Mouse (Mus musculus) left cerebral cortex, adult 2 months (tissue): Measurements from ENCODE around the gene Gm5901. TPM values are rescaled to one million over a fixed set of nuclear protein-coding genes. Genes with fewer than 3 reads are reported as not detected.
"Not testable (repeated sequence)": the region's sequence is repeated elsewhere in the genome, so short reads cannot be mapped to it uniquely, and the experiment has no call there.

ENCODE experiments used
- DNase-seq, 2 experiments: peaks; one replicate each; pipeline ENCODE4 v3.0.0; 2021 to 2022; ENCODE audit warnings: low spot score in 2 of 2, mixed read lengths in 1 of 2; ENCODE audit errors: extremely low spot score in 1 of 2
- H3K27ac ChIP-seq: fragments of 200-600 bp; 2 replicates; pipeline ENCODE4 v1.8.1; 2022
- H3K4me3 ChIP-seq: fragments of 200-600 bp; 2 replicates; pipeline ENCODE4 v1.8.1; 2022
- CTCF ChIP-seq: fragments of 200-600 bp; IDR thresholded peaks from 2 replicates; pipeline ENCODE4 v1.8.1; 2022; ENCODE audit warnings: antibody characterized with exemption, mild to moderate bottlenecking, moderate library complexity
- intact Hi-C: fragments of 180-260 bp; cut with DNase I; formaldehyde crosslinking; loops from one replicate; pipeline ENCODE4 v1.15.1; 2025
- long read RNA-seq, 2 experiments: library from polyadenylated mRNA; stranded (forward); transcript quantifications; one replicate each; pipeline ENCODE4 v2.0.0; 2021; ENCODE audit warnings: borderline mapping rate in 2 of 2
- total RNA-seq, 2 experiments: library from RNA; stranded (reverse); gene quantifications; 2 replicates each; pipeline ENCODE4 v1.2.3; 2021

Gene Gm5901
- not detected for total RNA-seq
- long read RNA-seq, experiment 1, result 0 reads
- long read RNA-seq, experiment 2, result 0 reads

- H3K4me3 ChIP-seq, result no peak within 1 kb of the TSS
- intact Hi-C loops, result no loop called here
- TF ChIP-seq CTCF, result no peak
- no peak for DNase-seq
- no peak within 1 kb of the TSS for H3K27ac ChIP-seq
Measured at GRCm38 (mm10) chr7:105374866-105375265, at the start of gene Gm5901. Gene Gm5901 (plus strand): TSS chr7:105375038.

- no peak; the same call in 1 of the 2 replicates for TF ChIP-seq CTCF
- no peak for DNase-seq
- intact Hi-C loops, result no loop called here
- H3K4me3 ChIP-seq, result no peak overlapping the region
- no peak overlapping the region for H3K27ac ChIP-seq
Measured at GRCm38 (mm10) chr7:105325302-105325701, 49.5 kb upstream of the Gm5901 start.

GRCm38 (mm10) chr7:105334004-105334403 is 40.8 kb upstream of the Gm5901 start, which contains the start of gene Olfr690:
Gene Olfr690 (minus strand): TSS chr7:105334104.
- no peak for TF ChIP-seq CTCF
- H3K4me3 ChIP-seq, result no peak within 1 kb of the TSS
- DNase-seq, result no peak
- intact Hi-C loops, result no loop called here
- H3K27ac ChIP-seq, result no peak within 1 kb of the TSS

GRCm38 (mm10) chr7:105342170-105342569 is 32.7 kb upstream of the Gm5901 start, which contains the start of gene Olfr691:
Gene Olfr691 (minus strand): TSS chr7:105342270.
- intact Hi-C loops, result no loop called here
- TF ChIP-seq CTCF, result no peak
- no peak within 1 kb of the TSS for H3K27ac ChIP-seq
- H3K4me3 ChIP-seq, result no peak within 1 kb of the TSS
- no peak for DNase-seq

GRCm38 (mm10) chr7:105342752-105343151 is 32.1 kb upstream of the Gm5901 start:
- intact Hi-C loops, result no loop called here
- Histone ChIP-seq H3K4me3 (no peak overlapping the region), H3K27ac (no peak overlapping the region)
- TF ChIP-seq CTCF, result no peak
- no peak for DNase-seq

GRCm38 (mm10) chr7:105356064-105356463 is 18.8 kb upstream of the Gm5901 start:
- intact Hi-C loops, H3K4me3 ChIP-seq, DNase-seq, H3K27ac ChIP-seq: not testable (repeated sequence)

GRCm38 (mm10) chr7:105356487-105356886 is 18.4 kb upstream of the Gm5901 start:
- DNase-seq, H3K4me3 ChIP-seq, H3K27ac ChIP-seq, intact Hi-C loops: not testable (repeated sequence)

GRCm38 (mm10) chr7:105361713-105362112 is 13.1 kb upstream of the Gm5901 start:
- intact Hi-C loops, result no loop called here
- H3K4me3 ChIP-seq, result no peak overlapping the region
- H3K27ac ChIP-seq, result no peak overlapping the region
- TF ChIP-seq CTCF, result no peak
- no peak for DNase-seq

- no peak for DNase-seq
- H3K27ac ChIP-seq, result no peak overlapping the region
- intact Hi-C loops, result no loop called here
- TF ChIP-seq CTCF, result no peak
- no peak overlapping the region for H3K4me3 ChIP-seq
Measured at GRCm38 (mm10) chr7:105367268-105367667, 7.6 kb upstream of the Gm5901 start.

GRCm38 (mm10) chr7:105367930-105368329 is 6.9 kb upstream of the Gm5901 start, which contains the start of gene Olfr692:
Gene Olfr692 (plus strand): TSS chr7:105368230.
- TF ChIP-seq CTCF, result no peak
- Histone ChIP-seq H3K4me3 (no peak within 1 kb of the TSS), H3K27ac (no peak within 1 kb of the TSS)
- intact Hi-C loops, result no loop called here
- no peak for DNase-seq

- H3K27ac ChIP-seq, result no peak overlapping the region
- no peak overlapping the region for H3K4me3 ChIP-seq
- intact Hi-C loops, result no loop called here
- TF ChIP-seq CTCF, result no peak
- no peak for DNase-seq
Measured at GRCm38 (mm10) chr7:105368521-105368920, 6.3 kb upstream of the Gm5901 start.

- intact Hi-C loops, result no loop called here
- no peak overlapping the region for H3K27ac ChIP-seq
- no peak for TF ChIP-seq CTCF
- no peak overlapping the region for H3K4me3 ChIP-seq
- no peak for DNase-seq
Measured at GRCm38 (mm10) chr7:105372912-105373311, 1.9 kb upstream of the Gm5901 start.

- TF ChIP-seq CTCF, result no peak
- Histone ChIP-seq H3K4me3 (no peak overlapping the region), H3K27ac (no peak overlapping the region)
- intact Hi-C loops, result no loop called here
- DNase-seq, result no peak
Measured at GRCm38 (mm10) chr7:105373509-105373908, 1.3 kb upstream of the Gm5901 start.
